Mouse (Mus musculus) spleen, postnatal 14 days (tissue): ENCODE results near the gene Otud7b.

ENCODE experiments used
- DNase-seq, 2 experiments: peaks; one replicate each; pipeline ENCODE4 v3.0.0; 2021 to 2022; ENCODE audit warnings: low spot score in 2 of 2

Gene Otud7b

DNA sequence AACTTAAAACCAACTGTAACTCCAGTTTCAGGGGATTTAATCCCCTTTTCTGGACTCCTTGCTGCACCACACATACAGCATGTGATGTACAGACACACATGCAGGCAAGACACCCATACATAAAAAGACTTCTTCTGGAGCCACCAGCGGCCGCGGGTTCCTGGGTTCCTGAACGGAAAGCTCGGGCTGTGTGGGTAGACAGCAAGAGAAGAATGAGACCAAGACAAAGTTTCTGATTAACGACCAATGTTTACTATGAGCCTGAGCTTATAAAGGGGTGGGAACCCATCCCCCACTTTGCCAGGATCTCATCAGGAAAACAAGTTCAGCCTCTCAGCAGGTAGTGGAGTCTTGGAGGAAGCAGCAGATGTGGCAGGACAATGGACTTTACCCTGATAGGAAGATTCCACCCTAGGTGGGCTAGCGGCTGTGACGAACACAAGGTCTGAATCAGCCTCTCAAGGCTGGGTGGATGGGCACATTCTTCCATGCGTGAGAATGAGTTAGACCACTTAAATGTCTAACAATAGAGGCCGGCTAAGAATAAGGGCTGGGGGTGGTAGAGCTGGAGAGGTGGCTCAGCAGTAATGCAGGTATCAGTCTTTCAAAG is 20.1 kb upstream of the Otud7b start:
- DNase-seq = no peak

DNA sequence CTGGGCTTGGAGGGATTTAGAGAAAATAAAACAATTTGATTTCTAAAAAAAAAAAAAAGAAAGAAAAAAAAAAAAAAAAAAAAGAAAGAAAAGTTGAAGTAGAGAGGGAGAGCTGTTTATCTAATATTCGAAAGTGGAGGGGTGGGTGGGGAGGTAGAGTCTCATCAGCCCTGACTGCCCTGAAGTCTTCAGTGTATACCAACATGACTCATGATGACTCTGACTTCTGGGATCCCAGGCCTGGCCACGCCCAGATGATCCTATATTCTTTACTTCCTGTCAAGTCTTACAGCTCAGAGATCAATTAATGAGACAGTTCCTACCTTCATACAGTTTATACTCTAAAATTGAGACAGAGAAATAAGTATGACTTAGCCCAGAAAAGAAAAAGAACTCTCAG is 17.1 kb upstream of the Otud7b start:
- no peak for DNase-seq

DNA sequence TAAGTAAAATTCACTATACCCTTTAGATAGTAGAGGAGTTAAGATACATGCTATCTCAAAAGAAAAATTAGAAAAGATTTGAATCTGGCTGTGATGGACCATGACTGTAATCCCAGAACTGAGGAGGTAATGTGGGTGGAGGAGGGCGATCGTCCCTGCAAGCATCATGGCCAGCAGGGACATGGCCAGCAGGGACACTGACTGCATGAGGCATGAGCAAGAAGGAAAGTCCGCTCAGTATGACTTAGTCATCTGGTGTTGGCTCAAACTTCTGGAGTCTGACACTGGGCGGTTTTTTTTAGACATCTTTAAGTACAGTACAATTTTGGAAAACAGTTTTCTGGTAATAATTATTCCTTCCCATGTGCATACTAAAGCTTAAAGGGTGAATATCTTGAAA is 16.5 kb upstream of the Otud7b start:
- DNase-seq = no peak

DNA sequence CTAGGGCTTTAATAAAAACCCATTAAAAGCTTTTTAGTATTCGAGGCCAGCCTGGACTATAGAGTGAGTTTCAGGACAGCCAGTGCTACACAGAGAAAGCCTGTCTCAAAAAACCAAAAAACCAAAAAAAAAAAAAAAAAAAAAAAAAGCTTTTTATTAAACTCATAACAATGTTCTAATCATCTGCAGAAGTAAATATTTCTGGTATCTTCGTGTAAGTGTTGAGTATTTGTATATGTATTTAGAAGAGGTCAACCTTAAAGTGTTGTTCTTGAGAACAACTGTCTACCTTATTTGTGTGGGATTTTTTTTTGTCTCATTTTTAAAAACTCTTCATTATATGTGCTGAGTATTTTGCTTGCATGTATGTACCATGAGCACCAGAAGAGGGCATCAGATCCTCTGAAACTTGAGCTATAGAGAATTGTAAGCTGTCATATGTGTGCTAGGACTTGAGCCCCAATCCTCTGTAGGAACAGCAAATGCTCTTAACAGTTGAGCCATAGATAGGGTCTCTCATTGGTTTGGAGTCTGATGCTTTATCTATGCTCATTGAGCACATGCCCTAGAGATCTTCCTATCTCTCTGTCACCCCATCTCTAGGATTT is 14.3 kb upstream of the Otud7b start:
- DNase-seq = no peak

DNA sequence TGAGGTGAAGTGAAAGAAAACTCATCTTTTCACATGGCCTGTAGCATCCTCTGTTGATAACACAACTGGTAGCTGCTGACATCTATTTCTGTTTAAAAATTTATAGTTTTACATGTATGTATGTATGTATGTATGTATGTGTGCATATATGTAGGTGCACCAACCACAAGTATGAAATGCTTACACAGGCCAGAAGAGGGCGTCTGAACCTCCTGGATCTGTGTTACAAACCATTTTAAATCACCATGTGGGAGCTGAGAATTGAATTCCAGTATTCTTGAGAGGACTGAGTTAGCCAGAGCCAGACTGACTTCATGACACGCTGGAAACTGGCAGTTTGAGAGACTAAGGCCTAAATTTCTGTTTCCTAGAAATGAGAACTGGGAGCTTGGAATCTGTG is 13.2 kb upstream of the Otud7b start:
- no peak for DNase-seq

DNA sequence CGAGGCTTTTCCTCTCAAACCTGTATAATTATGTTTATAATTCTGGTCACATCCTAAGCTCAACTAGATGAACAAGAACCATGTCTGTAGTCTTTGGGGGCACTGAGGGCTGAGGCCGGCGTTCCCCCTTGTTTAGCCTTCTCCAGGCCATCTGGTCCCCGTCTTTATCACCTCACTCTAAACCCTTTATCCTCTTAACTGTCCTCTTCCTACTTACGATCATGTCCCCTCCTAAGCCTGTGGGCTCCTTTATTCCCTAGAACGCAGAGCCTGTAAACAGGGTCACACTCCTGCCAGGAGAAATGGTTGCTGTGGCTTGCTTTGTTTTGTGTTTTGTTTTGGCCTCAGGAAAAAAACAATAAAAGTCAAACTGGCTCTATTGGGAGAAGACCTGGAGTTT is 12.4 kb upstream of the Otud7b start:
- DNase-seq = no peak

DNA sequence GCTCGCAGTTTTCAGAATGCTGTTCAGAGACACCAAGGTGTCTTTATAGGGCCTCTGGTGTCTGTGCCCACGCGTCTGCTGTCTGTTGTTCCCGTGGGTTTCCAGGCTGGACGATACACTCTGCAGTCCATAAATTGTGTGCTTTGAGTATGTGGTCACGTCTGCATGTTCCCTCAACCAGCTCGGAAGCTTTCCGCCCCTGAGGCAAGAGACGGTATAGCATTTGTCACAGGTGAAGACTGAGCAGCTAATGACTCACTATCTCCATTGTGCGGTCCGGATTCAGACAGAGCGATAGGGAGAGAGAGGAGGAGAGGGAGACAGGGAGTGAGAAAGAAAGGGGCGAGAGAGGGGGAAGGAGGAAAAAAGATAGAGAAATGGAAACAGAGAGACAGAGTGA is 10.8 kb upstream of the Otud7b start:
- no peak for DNase-seq

DNA sequence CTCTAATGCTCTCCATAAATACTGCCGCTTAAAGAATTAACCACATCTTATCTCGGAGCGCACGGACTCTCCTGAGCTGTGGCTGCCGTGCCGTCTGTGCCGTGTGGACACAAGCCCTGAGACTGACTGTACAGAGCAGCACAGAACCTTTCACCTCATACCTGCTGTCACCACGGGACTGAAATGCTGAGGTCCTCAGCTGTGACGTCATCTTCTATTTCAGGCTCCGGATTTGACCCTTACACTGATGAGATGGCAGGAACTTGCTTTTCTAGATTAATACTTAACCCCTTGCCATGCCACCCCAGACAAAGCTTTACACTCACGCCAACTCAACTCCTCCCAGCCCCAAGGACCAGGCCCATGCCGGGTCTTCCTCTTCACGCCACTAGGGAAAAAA is 10.1 kb upstream of the Otud7b start:
- DNase-seq = no peak

DNA sequence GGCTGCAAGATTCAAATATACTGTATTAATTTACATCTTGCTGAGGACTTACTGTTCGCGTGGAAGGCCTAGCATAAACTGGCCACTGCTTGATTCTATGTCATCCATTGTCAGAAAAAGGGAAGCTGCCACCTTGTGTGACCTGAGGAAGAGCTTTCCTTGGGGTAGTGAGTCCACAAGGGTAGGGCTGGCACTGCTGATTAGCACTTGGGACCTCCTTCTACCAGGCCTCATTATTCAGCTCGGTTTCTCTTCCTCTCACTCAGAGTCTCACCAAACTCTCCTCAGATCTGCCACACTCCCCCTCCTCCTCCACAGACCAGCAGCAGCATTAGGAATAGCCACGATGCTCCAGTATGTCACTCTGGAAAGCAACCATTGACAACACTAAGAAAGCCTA is 6.2 kb upstream of the Otud7b start:
- DNase-seq = no peak

DNA sequence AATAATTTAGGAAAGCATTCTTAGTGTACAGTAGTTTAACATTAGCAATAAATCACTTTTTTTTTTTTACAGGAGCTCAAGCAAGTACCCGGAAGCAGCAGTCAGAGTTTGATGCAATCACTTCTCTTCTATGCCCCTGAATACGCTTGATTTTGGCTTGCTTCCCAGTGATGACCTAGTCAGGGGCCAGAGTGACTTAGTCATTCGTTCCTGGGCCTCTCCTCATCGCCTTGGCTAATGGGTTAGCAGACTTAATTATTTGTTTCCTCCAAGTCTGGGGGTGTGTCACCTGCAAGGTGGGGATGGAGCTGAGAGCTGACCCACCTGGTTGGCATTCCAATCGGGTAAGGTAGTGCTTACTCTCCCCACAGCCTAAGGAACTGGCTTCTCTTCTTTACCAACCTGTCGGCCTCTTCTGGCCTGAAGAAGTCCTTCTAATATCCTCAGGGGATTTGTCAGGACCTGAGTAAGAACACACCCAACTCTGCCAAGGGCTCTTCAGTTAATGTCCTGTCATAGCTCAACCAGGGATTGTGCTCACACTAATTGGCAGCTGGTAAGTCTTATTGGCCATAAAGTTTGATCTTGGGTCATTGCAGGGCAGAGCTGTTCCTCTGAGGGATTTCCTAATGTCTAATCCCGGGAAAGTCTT is 5.6 kb upstream of the Otud7b start:
- no peak for DNase-seq

DNA sequence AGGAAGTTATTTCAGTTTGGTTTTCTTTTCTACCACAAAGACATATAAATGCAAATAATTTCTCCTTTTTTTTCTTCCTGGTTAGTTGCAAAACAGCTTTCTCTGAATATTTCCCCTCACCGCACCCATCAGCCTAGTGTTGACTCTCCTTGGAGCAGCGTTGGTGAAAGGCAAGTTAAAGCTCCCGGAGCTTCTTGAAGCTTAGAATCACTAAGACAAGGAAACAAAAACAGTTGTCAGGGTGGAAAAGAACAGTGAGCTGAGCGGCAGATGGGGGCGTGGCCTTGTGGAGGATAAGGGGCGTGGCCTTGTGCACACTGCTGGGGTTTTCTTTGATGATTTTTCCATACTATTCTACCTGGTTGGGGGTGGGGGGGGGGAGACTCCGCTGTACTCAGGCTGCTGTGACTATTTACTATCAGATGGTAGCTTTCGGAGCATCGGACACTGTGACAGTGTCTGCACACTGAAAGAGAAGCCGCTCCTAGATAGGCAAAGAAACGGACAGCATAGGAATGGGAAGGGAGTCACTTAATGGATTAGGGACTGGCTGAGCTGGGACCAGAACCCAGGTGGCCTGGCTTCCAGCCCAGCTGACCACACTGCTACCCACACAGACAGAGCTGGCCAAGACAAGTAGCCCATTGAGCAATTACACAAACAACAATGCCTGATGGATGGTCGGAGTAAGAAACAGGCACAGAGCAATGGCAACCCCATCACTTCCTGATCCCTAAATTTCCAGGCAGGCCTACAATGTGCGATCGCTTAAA is 2.0 kb upstream of the Otud7b start:
- peak; percentile 39 to 61 for DNase-seq

DNA sequence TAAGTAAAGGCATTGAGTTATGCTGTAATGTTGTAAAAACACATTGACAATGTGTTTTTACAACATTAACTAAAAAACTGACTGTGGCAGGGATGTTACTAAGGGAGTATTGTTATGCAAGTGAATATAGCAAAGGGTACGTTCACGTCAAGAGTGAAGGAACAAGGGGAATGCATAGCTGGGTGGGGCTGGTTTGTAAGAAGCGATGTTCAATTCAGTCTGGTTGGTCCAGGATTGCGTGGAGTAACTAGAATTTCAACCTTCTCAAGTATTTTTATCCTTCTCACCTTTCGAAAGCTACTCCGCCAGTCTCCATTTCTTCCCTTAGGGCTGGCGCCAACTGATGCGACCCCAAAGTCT is 446 bp upstream of the Otud7b start:
- no peak for DNase-seq

DNA sequence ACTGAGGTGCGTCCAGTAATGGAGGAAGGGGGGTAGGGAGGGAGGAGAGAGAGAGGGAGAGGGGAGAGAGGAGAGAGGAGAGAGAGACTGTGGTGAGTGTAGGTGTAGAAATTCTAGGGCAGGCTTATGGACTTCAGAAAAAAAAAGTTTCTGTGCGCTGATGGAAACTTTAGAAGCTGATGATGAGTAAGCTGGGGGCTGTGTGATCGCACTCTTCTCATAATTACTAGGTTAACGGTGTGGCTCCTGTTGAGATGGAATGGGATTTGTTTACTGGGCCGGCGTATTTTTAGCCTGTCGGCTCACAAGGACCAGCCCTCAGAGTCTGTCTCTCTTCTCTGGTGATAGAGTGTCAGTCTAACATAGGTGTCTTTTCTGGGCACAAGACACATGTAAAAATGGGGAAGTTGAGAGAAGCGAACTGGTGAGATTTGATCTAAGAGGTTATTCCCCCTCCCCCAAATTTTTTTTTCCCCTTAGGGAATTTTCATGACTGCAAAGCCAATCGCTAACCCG is 963 bp downstream of the Otud7b start:
- peak in 1 of 2 experiments; percentile 6 for DNase-seq

DNA sequence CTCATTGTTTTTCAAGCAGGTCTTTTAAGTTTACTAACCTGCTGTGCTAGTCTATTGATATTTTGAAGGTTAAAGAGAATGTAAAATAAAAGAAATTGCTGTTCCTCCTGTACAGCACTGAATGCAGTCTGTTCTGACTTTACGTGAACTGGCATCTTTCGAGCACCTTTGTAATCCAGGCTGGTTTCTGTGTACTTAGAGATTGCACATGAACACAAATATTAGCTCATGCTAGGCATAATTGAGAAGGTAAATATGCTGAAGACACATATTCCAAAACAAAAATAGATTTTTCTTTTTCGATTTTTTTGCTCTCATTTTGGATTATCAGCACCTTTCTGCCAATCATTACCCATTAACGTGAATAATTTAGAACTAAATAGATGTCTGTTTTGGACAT is 1.8 kb downstream of the Otud7b start:
- DNase-seq = no peak

DNA sequence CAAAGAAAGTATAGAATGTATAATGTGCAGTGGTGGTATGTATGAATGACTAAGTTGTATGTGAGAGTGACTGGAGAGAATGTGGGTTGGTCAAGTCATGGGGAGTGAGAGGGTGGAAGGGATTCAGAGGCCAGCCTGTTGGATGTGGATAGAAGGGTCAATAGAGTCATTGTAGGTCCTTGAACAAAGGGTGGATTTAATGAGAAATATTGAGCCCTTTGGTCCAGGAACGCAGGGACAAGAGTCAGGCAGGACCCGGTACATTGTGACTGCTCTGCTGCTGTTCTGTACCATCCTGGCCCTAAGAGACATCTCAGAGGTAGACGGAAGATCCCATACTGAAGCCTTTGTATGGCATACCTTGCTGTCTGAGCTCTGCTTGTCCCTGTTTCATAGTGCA is 4.0 kb downstream of the Otud7b start:
- no peak for DNase-seq

DNA sequence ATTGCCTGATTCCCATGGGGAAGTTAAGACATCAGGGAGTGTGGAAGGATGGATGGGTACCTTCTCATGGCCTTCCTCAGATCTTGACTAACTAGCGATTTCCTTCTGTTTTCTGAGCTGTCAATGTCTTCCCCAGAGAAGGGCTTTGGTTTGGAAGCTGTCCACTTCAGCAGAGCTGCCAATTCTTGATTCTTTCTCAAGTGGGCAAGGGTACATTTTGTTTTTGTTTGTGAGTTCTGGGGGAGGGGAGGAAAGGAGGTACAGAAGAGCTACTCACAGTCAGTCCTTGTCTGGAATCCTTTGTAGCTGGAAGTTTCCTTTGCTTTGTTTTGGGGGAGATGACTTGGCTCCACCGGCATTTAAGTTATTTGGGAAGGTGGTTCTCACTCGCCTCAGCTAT is 8.9 kb downstream of the Otud7b start:
- DNase-seq = no peak

DNA sequence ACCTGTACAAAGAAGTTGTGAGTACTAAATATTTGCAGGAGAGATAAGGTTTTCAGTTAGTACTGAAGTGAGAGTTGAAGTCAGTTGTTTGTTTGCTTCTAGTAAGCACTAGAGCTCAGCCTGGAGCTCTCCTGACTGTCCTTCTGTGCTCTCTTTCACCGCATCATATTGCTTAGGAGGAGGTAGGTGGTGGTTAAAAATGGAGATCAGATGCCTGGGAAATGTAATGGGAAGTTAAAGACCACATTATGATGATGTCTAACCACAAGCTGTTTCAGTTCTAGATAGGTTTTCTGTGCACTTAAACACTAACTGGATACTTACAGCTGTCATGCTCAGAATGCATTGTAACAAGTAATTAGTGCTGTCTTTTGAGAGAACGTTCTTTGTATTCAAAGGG is 13.8 kb downstream of the Otud7b start:
- no peak for DNase-seq

DNA sequence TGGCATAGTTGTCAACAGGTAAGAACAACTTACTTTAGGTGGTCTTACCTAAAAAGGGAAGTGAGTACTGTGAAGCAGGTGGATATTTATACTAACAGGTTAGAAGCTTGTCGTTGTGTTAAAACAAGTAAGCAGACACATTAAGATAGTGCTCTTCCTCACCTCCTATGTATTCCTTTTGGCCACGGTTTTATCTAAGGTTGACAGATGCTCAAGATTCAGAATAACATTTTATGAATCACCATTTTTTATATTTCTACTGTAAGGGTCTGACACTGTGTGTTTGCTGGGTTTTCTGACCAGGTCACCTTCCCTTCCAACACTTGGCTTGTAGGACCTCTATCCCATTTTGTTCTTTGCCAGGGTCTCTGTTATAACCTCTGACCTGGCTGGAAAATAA is 14.4 kb downstream of the Otud7b start:
- no peak for DNase-seq

DNA sequence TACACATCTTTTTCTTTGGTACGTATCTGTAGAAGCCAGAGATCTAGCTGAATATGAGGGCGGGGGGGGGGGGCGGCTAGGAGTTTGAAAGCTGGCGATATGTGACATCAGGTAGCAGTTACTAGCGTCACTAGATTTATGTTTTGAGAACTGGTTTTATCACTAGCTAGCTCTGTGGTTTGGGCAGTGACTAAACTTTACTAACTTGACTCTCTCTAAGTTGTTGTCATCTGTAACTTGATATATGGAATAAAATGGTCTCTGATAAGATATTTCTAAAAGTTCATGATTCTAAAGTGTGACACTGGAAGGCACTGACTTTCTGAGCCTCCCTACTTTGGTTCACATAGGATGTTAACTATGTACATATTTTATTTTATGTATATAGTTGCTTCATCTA is 19.9 kb downstream of the Otud7b start:
- DNase-seq = no peak

DNA sequence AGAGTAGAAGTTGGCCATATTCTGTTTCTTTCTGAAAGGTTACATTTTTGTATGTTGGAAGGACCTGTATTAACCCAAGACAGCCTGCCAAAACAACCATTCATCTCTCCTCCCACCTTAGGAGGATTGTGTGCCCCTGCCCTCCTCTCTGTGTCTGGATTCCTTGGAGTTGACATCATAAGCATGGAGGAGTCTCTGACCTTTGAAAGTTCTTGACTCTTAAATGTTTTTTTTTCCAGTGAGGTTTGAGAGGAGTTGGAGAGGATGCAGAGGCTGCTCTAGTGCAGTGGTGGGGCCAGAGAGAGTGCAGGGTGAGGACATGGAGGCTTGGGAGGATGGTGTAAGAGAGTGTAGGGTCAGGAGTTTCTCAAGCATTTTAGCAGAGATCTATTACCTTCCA is 23.8 kb downstream of the Otud7b start:
- no peak for DNase-seq

DNA sequence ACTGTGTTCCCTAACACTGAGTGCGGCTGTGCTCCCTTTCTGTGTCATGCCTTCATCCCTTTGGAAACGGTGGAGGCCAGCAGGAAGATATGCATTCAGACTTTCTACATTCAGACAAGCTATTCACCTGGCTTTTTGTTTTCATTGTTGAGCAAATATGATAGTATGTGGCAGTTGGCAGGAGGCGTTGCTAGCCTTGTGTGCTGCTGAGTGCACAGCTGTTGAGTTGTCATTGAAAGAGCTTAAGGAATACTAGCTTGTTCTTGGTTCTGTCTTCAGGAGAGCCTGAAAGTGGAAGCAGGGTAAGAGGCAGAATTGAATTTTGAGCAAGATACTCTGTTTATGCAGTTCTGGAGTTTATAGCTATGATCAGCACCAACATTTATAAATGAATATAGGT is 28.2 kb downstream of the Otud7b start:
- no peak for DNase-seq

DNA sequence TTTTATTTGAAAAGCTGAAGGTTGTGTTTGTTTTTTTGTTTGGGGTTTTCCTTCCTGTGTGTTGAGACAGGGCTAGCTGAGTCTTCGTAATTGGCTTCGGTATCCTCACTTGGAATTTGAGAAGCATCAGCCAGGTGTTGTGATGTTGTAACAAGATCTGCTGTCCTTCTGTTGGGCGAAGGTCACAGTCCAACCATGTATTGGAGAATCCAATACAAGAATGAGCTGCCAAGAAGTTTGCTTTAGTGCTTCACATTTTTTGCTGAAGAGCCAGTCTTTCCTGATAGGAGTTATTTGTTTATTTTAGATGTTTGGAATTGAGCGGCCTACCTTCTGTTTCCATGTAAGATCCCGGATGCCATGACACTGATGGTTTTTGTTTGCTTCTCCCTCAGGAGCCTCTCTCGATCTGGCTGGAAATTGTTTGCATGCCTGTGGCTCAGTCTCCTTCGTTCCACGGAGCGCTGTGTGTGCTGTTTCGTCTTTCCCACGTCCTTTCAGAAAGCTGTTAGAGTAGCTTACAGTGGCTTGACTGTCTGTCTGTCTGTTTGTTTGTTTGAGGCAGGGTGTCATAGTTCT is 29.1 kb downstream of the Otud7b start:
- DNase-seq = no peak
